Comparison of ENCODE assay signal across 7 mouse cellular contexts in genomic region chr11:24161458-24161857, GRCm38 (mm10).
"Had no signal": no experiment of that assay in that cellular context is flagged by ENCODE, and none has a peak within 500 bp of the region (broad histone marks: within the 10 kb centered on the region; RNA-seq: fewer than 3 reads in every experiment).

No protein-coding gene starts in this region.

- H3K4me3 ChIP-seq: limb, embryonic 15.5 days; liver, embryonic 12.5 days; midbrain, embryonic 10.5 days; myocyte; neural tube, embryonic 15.5 days had no signal

- H3K9me3 ChIP-seq: limb, embryonic 15.5 days; liver, embryonic 12.5 days; midbrain, embryonic 10.5 days; neural tube, embryonic 15.5 days had no signal

- H3K4me2 ChIP-seq: limb, embryonic 15.5 days; liver, embryonic 12.5 days; neural tube, embryonic 15.5 days had no signal

- H3K27me3 ChIP-seq: limb, embryonic 15.5 days; liver, embryonic 12.5 days; neural tube, embryonic 15.5 days had no signal

- H3K27ac ChIP-seq: limb, embryonic 15.5 days; liver, embryonic 12.5 days; midbrain, embryonic 10.5 days had no signal

- ATAC-seq: liver, embryonic 12.5 days had no signal

- DNase-seq: kidney, postnatal 36 days; thymus, postnatal 36 days had no signal

- H3K9ac ChIP-seq: limb, embryonic 15.5 days; liver, embryonic 12.5 days; neural tube, embryonic 15.5 days had no signal
